Mouse (Mus musculus) layer of hippocampus, adult 11-12 months (tissue): Measurements from ENCODE around the gene Hpca.
A peak's percentile ranks its signal among the peaks of the same experiment; 100 is the strongest.

ENCODE experiments used
- DNase-seq: peaks from one replicate; pipeline ENCODE4 v3.0.0; 2022; ENCODE audit warnings: low spot score

Hpca gene

GRCm38 (mm10) chr4:129107348-129107899 lies 14.4 kb downstream of the Hpca start:
- no peak for DNase-seq

GRCm38 (mm10) chr4:129106073-129106472 lies 15.8 kb downstream of the Hpca start:
- DNase-seq: no peak

GRCm38 (mm10) chr4:129105356-129105755 lies 16.5 kb downstream of the Hpca start, which contains the start of gene Tmem54:
Gene Tmem54 (plus strand): TSS chr4:129105548.
- DNase-seq: no peak

GRCm38 (mm10) chr4:129102133-129102829 lies 19.6 kb downstream of the Hpca start:
- DNase-seq: no peak

- DNase-seq: no peak
Measured at GRCm38 (mm10) chr4:129097006-129097405, 24.8 kb downstream of the Hpca start.

- DNase-seq: no peak
Measured at GRCm38 (mm10) chr4:129095276-129095675, 26.6 kb downstream of the Hpca start.

- no peak for DNase-seq
Measured at GRCm38 (mm10) chr4:129087850-129088249, 34.0 kb downstream of the Hpca start.

GRCm38 (mm10) chr4:129086078-129086477 lies 35.8 kb downstream of the Hpca start:
- DNase-seq: peak; percentile 81

- no peak for DNase-seq
Measured at GRCm38 (mm10) chr4:129084896-129085295, 36.9 kb downstream of the Hpca start.

- peak; percentile 72 for DNase-seq
Measured at GRCm38 (mm10) chr4:129082379-129083115, 39.3 kb downstream of the Hpca start.

GRCm38 (mm10) chr4:129081939-129082338 lies 39.9 kb downstream of the Hpca start:
- DNase-seq: no peak

GRCm38 (mm10) chr4:129081512-129081911 lies 40.3 kb downstream of the Hpca start:
- peak; percentile 31 for DNase-seq

- no peak for DNase-seq
Measured at GRCm38 (mm10) chr4:129081041-129081440, 40.8 kb downstream of the Hpca start.

GRCm38 (mm10) chr4:129079126-129079525 lies 42.7 kb downstream of the Hpca start:
- DNase-seq: no peak

- DNase-seq: no peak
Measured at GRCm38 (mm10) chr4:129068848-129069247, 53.0 kb downstream of the Hpca start.

- DNase-seq: no peak
Measured at GRCm38 (mm10) chr4:129067638-129068415, 54.0 kb downstream of the Hpca start.

- no peak for DNase-seq
Measured at GRCm38 (mm10) chr4:129065688-129066236, 56.1 kb downstream of the Hpca start.

GRCm38 (mm10) chr4:129062281-129063075 lies 59.4 kb downstream of the Hpca start:
- no peak for DNase-seq
